Mouse (Mus musculus) embryonic facial prominence, embryonic 14.5 days (tissue): ENCODE measurements around the gene Ppp2r5c. TPM values are rescaled to one million over a fixed set of nuclear protein-coding genes. Genes with fewer than 3 reads are reported as not detected.

Experiments used
- ATAC-seq: fragments of 200-750 bp; cut with Nextera tagmentation; 2 replicates; pipeline ENCODE4 v1.8.0; 2017; ENCODE audit warnings: low read depth, moderate number of reproducible peaks, moderate TSS enrichment
- DNase-seq: peaks from one replicate; pipeline ENCODE4 v3.0.0-alpha.2; 2015; ENCODE audit warnings: low spot score
- H3K27ac ChIP-seq: fragments of 300-500 bp; sonication (generic); replicated peaks from 2 replicates; pipeline ENCODE4 v1.5.1; 2014; ENCODE audit warnings: low read depth, mild to moderate bottlenecking, low read length, moderate library complexity
- H3K27me3 ChIP-seq: fragments of 300-500 bp; sonication (generic); replicated peaks from 2 replicates; pipeline ENCODE4 v1.6.1; 2014; ENCODE audit warnings: low read length; ENCODE audit not compliant: control insufficient read depth, insufficient read depth
- H3K36me3 ChIP-seq: fragments of 300-500 bp; sonication (generic); 2 replicates; pipeline ENCODE4 v1.6.1; 2014; ENCODE audit warnings: low read length, mixed read lengths; ENCODE audit not compliant: control insufficient read depth, insufficient read depth
- H3K4me1 ChIP-seq: fragments of 300-500 bp; sonication (generic); 2 replicates; pipeline ENCODE4 v1.6.1; 2014; ENCODE audit warnings: antibody characterized with exemption, low read length; ENCODE audit not compliant: control insufficient read depth, insufficient read depth
- H3K4me2 ChIP-seq: fragments of 300-500 bp; sonication (generic); 2 replicates; pipeline ENCODE4 v1.6.1; 2014; ENCODE audit warnings: low read depth, mild to moderate bottlenecking, low read length, moderate library complexity, mixed read lengths
- H3K4me3 ChIP-seq: fragments of 300-500 bp; sonication (generic); 2 replicates; pipeline ENCODE4 v1.5.1; 2014; ENCODE audit warnings: low read depth, mild to moderate bottlenecking, low read length
- H3K9ac ChIP-seq: fragments of 300-500 bp; sonication (generic); 2 replicates; pipeline ENCODE4 v1.6.1; 2014; ENCODE audit warnings: low read depth, mild to moderate bottlenecking, low read length, moderate library complexity, mixed read lengths
- H3K9me3 ChIP-seq: fragments of 300-500 bp; sonication (generic); 2 replicates; pipeline ENCODE4 v1.6.1; 2016; ENCODE audit warnings: low read length; ENCODE audit not compliant: control insufficient read depth
- WGBS: fragments of 180-500 bp; shearing (Covaris S2); extraction: QIAGEN DNeasy Blood & Tissue Kit; methylation state at CpG from one replicate; pipeline ENCODE4 v1.1.7; 2014; 5-methylcytosine and 5-hydroxymethylcytosine counted together
- polyA plus RNA-seq: library from polyadenylated mRNA; unstranded; fragments of >200 nt; fragmentation: Nextera tagmentation; extraction: Ambion mirVana; gene quantifications from 2 replicates; pipeline ENCODE4 v1.2.1, GENCODE M21; 2014

The Ppp2r5c gene
- polyA plus RNA-seq, 1 experiment from 2014 or later: 133 TPM

GRCm38 (mm10) chr12:110506046-110506445, 59.1 kb downstream of the Ppp2r5c start:
- no peak overlapping the region for H3K27ac ChIP-seq
- H3K9ac ChIP-seq: no peak overlapping the region
- no peak overlapping the region for H3K4me2 ChIP-seq
- H3K27me3 ChIP-seq: no peaks in the 10 kb centered on the region
- 68% methylated on average over 5 of the region's 5 CpGs for WGBS
- DNase-seq (no peak), ATAC-seq (peak; percentile 31)
- no peaks in the 10 kb centered on the region for H3K36me3 ChIP-seq
- no peaks in the 10 kb centered on the region for H3K9me3 ChIP-seq
- H3K4me3 ChIP-seq: no peak overlapping the region
- H3K4me1 ChIP-seq: peaks cover 34% of the 10 kb centered on the region

GRCm38 (mm10) chr12:110507714-110508297, 60.9 kb downstream of the Ppp2r5c start:
- no peaks in the 10 kb centered on the region for H3K36me3 ChIP-seq
- H3K4me1 ChIP-seq: peaks cover 34% of the 10 kb centered on the region
- 27% methylated on average over 9 of the region's 9 CpGs for WGBS
- H3K4me2 ChIP-seq: no peak overlapping the region
- H3K9ac ChIP-seq: no peak overlapping the region
- no peak overlapping the region for H3K27ac ChIP-seq
- H3K27me3 ChIP-seq: no peaks in the 10 kb centered on the region
- H3K9me3 ChIP-seq: no peaks in the 10 kb centered on the region
- ATAC-seq (no peak), DNase-seq (no peak)
- H3K4me3 ChIP-seq: no peak overlapping the region

GRCm38 (mm10) chr12:110508680-110509079, 61.8 kb downstream of the Ppp2r5c start:
- Histone ChIP-seq H3K4me2 (no peak overlapping the region), H3K9me3 (no peaks in the 10 kb centered on the region), H3K27ac (peak overlapping the region; percentile 84), H3K4me1 (peaks cover 34% of the 10 kb centered on the region), H3K36me3 (0 out of 2 replicates have a peak, but pooled peaks cover 4% of the 10 kb centered on the region), H3K4me3 (no peak overlapping the region), H3K9ac (no peak overlapping the region), H3K27me3 (no peaks in the 10 kb centered on the region)
- DNase-seq: no peak
- 49% methylated on average over 5 of the region's 5 CpGs for WGBS
- ATAC-seq: no peak

- 50% methylated on average over 9 of the region's 9 CpGs for WGBS
- DNase-seq: peak; percentile 74
- peaks cover 27% of the 10 kb centered on the region for H3K4me1 ChIP-seq
These were observed 63.4 kb downstream of the Ppp2r5c start for GRCm38 (mm10) chr12:110510171-110510871.

GRCm38 (mm10) chr12:110511201-110511600, 64.3 kb downstream of the Ppp2r5c start:
- ATAC-seq (no peak), DNase-seq (no peak)
- H3K4me2 ChIP-seq: no peak overlapping the region
- no peaks in the 10 kb centered on the region for H3K27me3 ChIP-seq
- H3K27ac ChIP-seq: peak overlapping the region; percentile 84
- whole genome bisulfite sequencing: 82% methylated on average over 12 of the region's 12 CpGs
- no peaks in the 10 kb centered on the region for H3K9me3 ChIP-seq
- peaks cover 24% of the 10 kb centered on the region for H3K4me1 ChIP-seq
- H3K9ac ChIP-seq: no peak overlapping the region
- H3K4me3 ChIP-seq: no peak overlapping the region
- 0 out of 2 replicates have a peak, but pooled peaks cover 4% of the 10 kb centered on the region for H3K36me3 ChIP-seq

More at GRCm38 (mm10) chr12:110510171-110510871, 63.4 kb downstream of the Ppp2r5c start:
- peak overlapping the region; percentile 41; the same call in 1 of the 2 replicates for H3K9ac ChIP-seq
- no peak overlapping the region; the same call in 1 of the 2 replicates for H3K4me2 ChIP-seq
- H3K4me3 ChIP-seq: no peak overlapping the region
- no peaks in the 10 kb centered on the region for H3K9me3 ChIP-seq
- H3K27me3 ChIP-seq: no peaks in the 10 kb centered on the region
- H3K36me3 ChIP-seq: 0 out of 2 replicates have a peak, but pooled peaks cover 4% of the 10 kb centered on the region
- ATAC-seq: no peak
- peak overlapping the region; percentile 84 for H3K27ac ChIP-seq

- H3K4me2 ChIP-seq: no peak overlapping the region
- 0 out of 2 replicates have a peak, but pooled peaks cover 6% of the 10 kb centered on the region for H3K36me3 ChIP-seq
- H3K4me3 ChIP-seq: no peak overlapping the region
- H3K27ac ChIP-seq: peak overlapping the region; percentile 84; the same call in 1 of the 2 replicates
- no peaks in the 10 kb centered on the region for H3K9me3 ChIP-seq
- H3K27me3 ChIP-seq: no peaks in the 10 kb centered on the region
- peaks cover 24% of the 10 kb centered on the region for H3K4me1 ChIP-seq
- WGBS: 72% methylated on average over 9 of the region's 9 CpGs
- no peak overlapping the region for H3K9ac ChIP-seq
- ATAC-seq (no peak), DNase-seq (no peak)
These were observed 65.0 kb downstream of the Ppp2r5c start for GRCm38 (mm10) chr12:110511856-110512433.

GRCm38 (mm10) chr12:110512884-110513283, 66.0 kb downstream of the Ppp2r5c start:
- H3K27me3 ChIP-seq: no peaks in the 10 kb centered on the region
- H3K9ac ChIP-seq: no peak overlapping the region
- WGBS: 70% methylated on average over 7 of the region's 7 CpGs
- no peak overlapping the region for H3K4me2 ChIP-seq
- no peak overlapping the region for H3K4me3 ChIP-seq
- H3K27ac ChIP-seq: peak overlapping the region; percentile 55; the same call in 1 of the 2 replicates
- H3K36me3 ChIP-seq: peaks cover 10% of the 10 kb centered on the region; the same call in 1 of the 2 replicates
- DNase-seq (peak; percentile 79), ATAC-seq (peak; percentile 82)
- H3K9me3 ChIP-seq: no peaks in the 10 kb centered on the region
- H3K4me1 ChIP-seq: peaks cover 20% of the 10 kb centered on the region

GRCm38 (mm10) chr12:110515676-110516075, 68.8 kb downstream of the Ppp2r5c start:
- H3K27me3 ChIP-seq: no peaks in the 10 kb centered on the region
- no peak overlapping the region for H3K4me3 ChIP-seq
- H3K9me3 ChIP-seq: no peaks in the 10 kb centered on the region
- H3K4me1 ChIP-seq: peaks cover under 1% of the 10 kb centered on the region; the same call in 1 of the 2 replicates
- no peak overlapping the region for H3K9ac ChIP-seq
- DNase-seq (no peak), ATAC-seq (no peak)
- peaks cover 10% of the 10 kb centered on the region; the same call in 1 of the 2 replicates for H3K36me3 ChIP-seq
- 92% methylated on average over 8 of the region's 8 CpGs for WGBS
- H3K4me2 ChIP-seq: no peak overlapping the region
- H3K27ac ChIP-seq: no peak overlapping the region
